Mouse (Mus musculus) C2C12 (cell line): ENCODE results near the gene Fbxo46. TPM values are rescaled to one million over a fixed set of nuclear protein-coding genes. Genes with fewer than 3 reads are reported as not detected.
"Not testable (repeated sequence)": the region's sequence is repeated elsewhere in the genome, so short reads cannot be mapped to it uniquely, and the experiment has no call there.

ENCODE experiments used
- H3K27me3 ChIP-seq: one replicate; pipeline ENCODE4 v1.6.1; 2011; ENCODE audit not compliant: control insufficient read depth, insufficient read depth, insufficient read length
- H3K36me3 ChIP-seq: one replicate; pipeline ENCODE4 v1.6.1; 2011; ENCODE audit not compliant: control insufficient read depth, insufficient read depth
- H3K4me3 ChIP-seq: one replicate; pipeline ENCODE4 v1.5.1; 2011; ENCODE audit warnings: mild to moderate bottlenecking, control low read depth; ENCODE audit not compliant: poor library complexity, insufficient read depth, severe bottlenecking
- H3K79me2 ChIP-seq: one replicate; pipeline ENCODE4 v1.6.1; 2011; ENCODE audit not compliant: control insufficient read depth, insufficient read depth
- H3K79me3 ChIP-seq: one replicate; pipeline ENCODE4 v1.6.1; 2011; ENCODE audit warnings: low read depth, control low read depth
- H3ac ChIP-seq: one replicate; pipeline ENCODE3; 2011; ENCODE audit warnings: low read depth; ENCODE audit not compliant: control insufficient read depth, insufficient read length
- CEBPB ChIP-seq: IDR thresholded peaks from one replicate; pipeline ENCODE4 v1.6.1; 2011; ENCODE audit warnings: low read depth, mild to moderate bottlenecking, control low read depth, moderate library complexity
- CTCF ChIP-seq: IDR thresholded peaks from one replicate; pipeline ENCODE4 v1.5.1; 2011; ENCODE audit not compliant: control insufficient read depth, insufficient read depth, insufficient read length
- FOSL1 ChIP-seq: IDR thresholded peaks from one replicate; pipeline ENCODE4 v1.8.0; 2011; ENCODE audit warnings: mild to moderate bottlenecking, low read length; ENCODE audit not compliant: poor library complexity, insufficient read depth, severe bottlenecking
- MAX ChIP-seq: IDR thresholded peaks from one replicate; pipeline ENCODE4 v1.6.1; 2011; ENCODE audit warnings: mild to moderate bottlenecking, control low read depth
- MYOD1 ChIP-seq: IDR thresholded peaks from one replicate; pipeline ENCODE4 v1.6.1; 2011; ENCODE audit warnings: low read depth; ENCODE audit not compliant: control insufficient read depth, insufficient read length
- MYOG ChIP-seq: IDR thresholded peaks from one replicate; pipeline ENCODE4 v1.6.1; 2011; ENCODE audit not compliant: control insufficient read depth, insufficient read length; ENCODE audit errors: extremely low read depth
- USF1 ChIP-seq: IDR thresholded peaks from one replicate; pipeline ENCODE4 v1.6.1; 2011; ENCODE audit warnings: low read depth, mild to moderate bottlenecking, control low read depth, moderate library complexity
- long read RNA-seq, 2 experiments: library from polyadenylated mRNA; unstranded; transcript quantifications; one replicate each; pipeline ENCODE4 v2.0.0; 2019 to 2020
- polyA plus RNA-seq: library from polyadenylated mRNA; unstranded; fragments of >200 nt; fragmentation: generic; extraction: Trizol; gene quantifications from one replicate; pipeline ENCODE4 v1.2.1, GENCODE M21; 2012; ENCODE audit warnings: missing spikeins

Gene Fbxo46
- polyA plus RNA-seq = 7.4 TPM
- long read RNA-seq, experiment 1, full-length matches to known transcripts = 5 of 9 reads
- long read RNA-seq, experiment 1, partial matches to known transcripts = 0 of 9 reads
- long read RNA-seq, experiment 1, other reads (novel, unspliced or antisense) = 4 of 9 reads
- long read RNA-seq, experiment 2, full-length matches to known transcripts = 34 of 39 reads
- long read RNA-seq, experiment 2, partial matches to known transcripts = 2 of 39 reads
- long read RNA-seq, experiment 2, other reads (novel, unspliced or antisense) = 3 of 39 reads

DNA sequence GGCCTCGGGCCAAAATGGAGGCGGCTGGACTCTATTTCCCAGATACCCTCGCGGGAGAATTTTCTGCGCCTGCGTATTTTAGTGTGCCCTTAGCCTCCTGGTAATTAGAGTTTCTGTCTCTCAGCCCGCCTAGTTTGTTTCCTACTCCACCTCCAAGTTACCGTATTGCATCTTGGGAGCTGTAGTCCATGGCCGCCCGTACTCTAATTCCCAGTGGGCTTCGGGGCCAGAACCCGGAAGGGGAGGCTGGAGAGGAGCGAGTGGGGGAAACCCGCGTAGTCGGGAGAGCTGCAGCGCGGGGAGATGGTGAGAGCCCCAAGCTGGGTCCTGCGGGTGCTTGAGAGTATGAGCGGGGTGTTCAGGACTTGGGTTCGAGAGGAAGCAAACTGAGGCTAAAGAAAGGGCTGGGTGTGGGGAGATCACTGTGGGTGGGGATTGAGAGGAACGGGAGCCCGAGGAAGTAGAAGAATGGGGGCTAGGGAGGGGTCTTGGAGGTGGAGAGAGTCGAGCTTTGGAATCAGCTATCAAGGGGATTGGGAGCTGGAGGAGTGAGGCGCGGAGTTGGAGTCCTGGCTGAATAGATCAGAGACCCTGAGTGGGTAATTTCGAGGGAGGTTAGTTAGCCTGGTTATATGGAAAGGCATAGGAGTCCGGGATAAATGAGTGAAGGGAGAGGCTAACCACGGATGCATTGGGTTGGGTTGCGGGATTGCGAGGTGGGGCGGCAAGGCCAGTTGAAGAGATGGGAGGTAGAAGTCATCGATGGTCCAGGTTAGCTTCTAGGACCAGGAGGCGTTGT, at the start of gene Fbxo46:
TSS of gene Fbxo46 (plus strand) at position 229 of the 799 bp plus-strand sequence.
- Histone ChIP-seq H3K27me3 (no peaks in the 10 kb centered on the region), H3K36me3 (no peaks in the 10 kb centered on the region), H3K79me3 (peaks cover 14% of the 10 kb centered on the region), H3ac (peak within 1 kb of the TSS; percentile 60), H3K4me3 (peak within 1 kb of the TSS; percentile 72), H3K79me2 (peaks cover 43% of the 10 kb centered on the region)
- TF ChIP-seq CEBPB (no peak), FOSL1 (no peak), CTCF (no peak), MAX (no peak), MYOD1 (no peak), USF1 (no peak), MYOG (no peak)

DNA sequence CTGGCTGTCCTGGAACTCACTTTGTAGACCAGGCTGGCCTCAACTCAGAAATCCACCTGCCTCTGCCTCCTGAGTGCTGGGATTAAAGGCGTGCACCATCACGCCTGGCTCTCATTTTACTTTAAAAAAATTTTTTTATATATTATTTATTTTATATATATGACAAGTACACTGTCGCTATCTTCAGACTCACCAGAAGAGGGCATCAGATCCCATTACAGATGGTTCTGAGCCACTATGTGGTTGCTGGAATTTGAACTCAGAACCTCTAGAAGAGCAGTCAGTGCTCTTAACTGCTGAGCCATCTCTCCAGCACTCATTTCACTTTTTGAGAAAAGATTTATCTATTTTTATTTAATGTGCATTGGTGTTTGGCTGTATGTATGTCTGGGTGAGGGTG, 48.6 kb upstream of the Fbxo46 start:
- not testable (repeated sequence) for H3K4me3 ChIP-seq, H3ac ChIP-seq, H3K79me2 ChIP-seq, H3K79me3 ChIP-seq, H3K27me3 ChIP-seq, H3K36me3 ChIP-seq

DNA sequence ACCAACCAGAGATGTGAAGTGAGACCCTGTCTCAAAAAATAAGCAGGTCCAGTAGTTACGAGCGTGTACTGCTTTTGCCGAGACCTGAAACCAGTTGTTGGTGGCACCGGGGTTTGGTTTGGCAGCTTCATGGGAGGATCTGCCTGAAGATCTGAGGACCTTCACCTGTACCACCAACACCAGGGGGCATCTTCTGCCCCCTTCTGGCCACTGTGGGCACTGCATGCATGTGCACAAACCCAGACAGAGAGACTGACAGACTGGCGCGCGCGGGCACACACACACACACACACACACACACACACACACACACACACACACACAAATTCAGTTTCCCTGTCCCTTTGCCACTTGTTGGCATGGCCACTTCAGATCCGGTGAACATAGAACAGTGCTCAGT, 46.2 kb upstream of the Fbxo46 start:
- Histone ChIP-seq H3K27me3 (no peaks in the 10 kb centered on the region), H3ac (no peak overlapping the region), H3K36me3 (peaks cover 6% of the 10 kb centered on the region), H3K79me2 (peaks cover 33% of the 10 kb centered on the region), H3K4me3 (no peak overlapping the region), H3K79me3 (peaks cover 18% of the 10 kb centered on the region)
- TF ChIP-seq MAX (no peak), CEBPB (no peak), CTCF (peak; percentile 28)

DNA sequence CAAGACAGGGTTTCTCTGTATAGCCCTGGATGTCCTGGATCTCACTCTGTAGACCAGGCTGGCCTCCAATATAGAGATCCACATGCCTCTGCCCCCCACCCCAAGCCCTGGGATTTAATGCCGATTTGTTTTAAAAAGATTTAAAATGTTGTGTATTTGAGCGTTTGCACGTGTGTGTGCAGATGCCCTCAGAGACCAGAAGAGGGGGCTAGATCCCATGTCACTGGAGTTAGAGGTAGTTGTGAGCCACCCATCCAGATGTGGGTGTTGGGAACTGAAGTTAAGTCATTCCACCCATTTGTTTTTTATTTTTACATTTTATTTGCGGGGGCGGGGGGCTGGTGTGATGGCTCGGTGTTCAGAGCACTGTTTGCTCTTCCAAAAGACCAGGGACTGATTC, 45.2 kb upstream of the Fbxo46 start:
- TF ChIP-seq MYOD1 (no peak), CEBPB (no peak), MAX (no peak), FOSL1 (no peak)
- H3K79me2 ChIP-seq = peaks cover 43% of the 10 kb centered on the region
- H3ac ChIP-seq = no peak overlapping the region
- H3K79me3 ChIP-seq = peaks cover 25% of the 10 kb centered on the region
- no peaks in the 10 kb centered on the region for H3K27me3 ChIP-seq
- H3K4me3 ChIP-seq = no peak overlapping the region
- H3K36me3 ChIP-seq = peaks cover 11% of the 10 kb centered on the region

DNA sequence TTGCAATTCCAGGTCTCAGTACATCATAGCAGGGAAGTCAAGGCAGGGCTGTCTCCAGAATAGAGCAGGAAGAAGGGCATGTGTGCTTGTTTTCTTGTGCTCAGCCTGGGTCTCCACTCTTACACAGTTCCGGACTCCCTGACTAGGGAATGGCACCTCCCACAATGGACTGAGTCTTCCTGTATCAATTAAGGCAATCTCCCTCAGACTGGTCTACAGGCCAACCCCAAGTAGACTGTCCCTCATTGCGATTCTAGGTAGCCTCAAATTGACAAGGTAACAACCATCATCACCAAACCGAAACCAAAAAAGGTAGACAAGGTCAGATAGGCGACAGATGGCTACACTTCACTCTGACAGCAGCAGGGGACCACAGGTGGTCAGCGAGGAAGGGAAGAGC, 44.4 kb upstream of the Fbxo46 start:
- TF ChIP-seq MAX = no peak
- TF ChIP-seq MYOG = no peak
- TF ChIP-seq FOSL1 = no peak
- no peak for TF ChIP-seq USF1
- TF ChIP-seq CTCF = no peak
- TF ChIP-seq MYOD1 = no peak
- no peak for TF ChIP-seq CEBPB
- no peak overlapping the region for H3ac ChIP-seq
- no peaks in the 10 kb centered on the region for H3K27me3 ChIP-seq
- H3K4me3 ChIP-seq = no peak overlapping the region
- H3K36me3 ChIP-seq = peaks cover 11% of the 10 kb centered on the region
- peaks cover 51% of the 10 kb centered on the region for H3K79me2 ChIP-seq
- peaks cover 27% of the 10 kb centered on the region for H3K79me3 ChIP-seq

DNA sequence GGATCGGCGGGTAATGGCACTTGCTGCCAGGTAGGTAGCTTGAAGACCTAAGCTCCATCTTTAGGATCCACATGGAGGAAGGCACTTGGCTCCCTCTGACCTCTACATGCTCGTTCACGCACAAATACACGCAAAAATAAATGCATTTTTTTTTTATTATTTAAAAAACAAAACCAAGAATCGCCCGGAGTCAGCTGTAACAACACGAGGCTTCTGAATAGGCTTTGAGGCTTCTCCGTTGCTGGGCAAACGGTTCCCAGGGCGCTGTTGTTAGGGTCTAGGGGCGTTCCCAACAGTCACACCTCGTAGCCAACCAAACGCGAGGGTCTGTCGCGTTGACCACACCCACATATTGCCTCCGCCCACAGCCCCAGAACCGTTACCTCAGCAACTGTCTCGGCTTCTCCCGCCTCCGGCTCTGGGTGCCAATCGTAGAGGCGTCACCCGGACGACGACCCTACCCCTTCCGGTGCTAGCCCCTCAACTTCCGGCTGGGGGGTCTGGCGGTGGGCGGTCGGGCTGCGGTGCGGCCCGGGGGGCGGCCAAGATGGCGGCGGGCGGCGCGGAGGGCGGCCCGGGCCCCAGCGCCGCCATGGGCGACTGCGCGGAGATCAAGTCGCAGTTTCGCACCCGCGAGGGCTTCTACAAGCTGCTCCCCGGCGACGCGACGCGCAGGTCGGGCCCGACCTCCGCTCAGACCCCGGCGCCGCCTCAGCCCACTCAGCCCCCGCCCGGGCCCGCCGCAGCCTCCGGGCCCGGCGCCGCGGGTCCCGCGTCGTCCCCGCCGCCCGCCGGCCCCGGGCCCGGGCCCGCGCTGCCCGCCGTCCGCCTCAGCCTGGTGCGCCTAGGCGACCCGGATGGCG, 43.7 kb upstream of the Fbxo46 start, which contains the start of gene Dmwd:
TSS of gene Dmwd (plus strand) at position 505 of the 863 bp plus-strand sequence.
- Histone ChIP-seq H3ac (peak within 1 kb of the TSS; percentile 98), H3K4me3 (peak within 1 kb of the TSS; percentile 71), H3K36me3 (peaks cover 13% of the 10 kb centered on the region), H3K27me3 (no peaks in the 10 kb centered on the region), H3K79me3 (peaks cover 27% of the 10 kb centered on the region), H3K79me2 (peaks cover 58% of the 10 kb centered on the region)
- no peak for TF ChIP-seq USF1
- no peak for TF ChIP-seq MYOD1
- no peak for TF ChIP-seq CEBPB
- no peak for TF ChIP-seq MAX
- TF ChIP-seq FOSL1 = no peak
- TF ChIP-seq CTCF = no peak
- TF ChIP-seq MYOG = no peak
